Mouse (Mus musculus) liver, adult 2 months (tissue): Measurements from ENCODE around the gene Rdh5. TPM values are rescaled to one million over a fixed set of nuclear protein-coding genes. Genes with fewer than 3 reads are reported as not detected.

ENCODE experiments used
- DNase-seq: peaks from one replicate; pipeline ENCODE4 v3.0.0-alpha.2; 2011; ENCODE audit warnings: low read depth, low spot score; ENCODE audit errors: extremely low read depth
- H3K27ac ChIP-seq: fragments of 200-500 bp; replicated peaks from 2 replicates; pipeline ENCODE4 v1.5.1; 2012; ENCODE audit warnings: low read depth, mild to moderate bottlenecking, control low read depth, inconsistent platforms, low read length; ENCODE audit not compliant: insufficient read depth
- H3K27me3 ChIP-seq: fragments of 200-500 bp; 2 replicates; pipeline ENCODE4 v1.6.1; 2012; ENCODE audit warnings: mild to moderate bottlenecking, moderate library complexity, low read length, inconsistent platforms; ENCODE audit not compliant: control insufficient read depth, insufficient read depth
- H3K36me3 ChIP-seq: fragments of 200-500 bp; 2 replicates; pipeline ENCODE4 v1.6.1; 2012; ENCODE audit warnings: low read length, inconsistent platforms; ENCODE audit not compliant: control insufficient read depth, insufficient read depth
- H3K4me1 ChIP-seq: fragments of 200-500 bp; 2 replicates; pipeline ENCODE4 v1.6.1; 2011; ENCODE audit warnings: low read length; ENCODE audit not compliant: control insufficient read depth, insufficient read depth
- H3K4me3 ChIP-seq: fragments of 200-500 bp; 2 replicates; pipeline ENCODE4 v1.5.1; 2011; ENCODE audit warnings: low read depth, mild to moderate bottlenecking, control low read depth, low read length, moderate library complexity; ENCODE audit not compliant: insufficient read depth
- H3K79me2 ChIP-seq: fragments of 200-500 bp; 2 replicates; pipeline ENCODE4 v1.6.1; 2012; ENCODE audit warnings: inconsistent platforms, mild to moderate bottlenecking, low read length, moderate library complexity; ENCODE audit not compliant: control insufficient read depth, insufficient read depth
- H3K9ac ChIP-seq: fragments of 200-500 bp; 2 replicates; pipeline ENCODE4 v1.6.1; 2012; ENCODE audit warnings: low read depth, mild to moderate bottlenecking, control low read depth, inconsistent platforms, low read length
- CTCF ChIP-seq: fragments of 200-500 bp; IDR thresholded peaks from 2 replicates; pipeline ENCODE4 v1.5.1; 2011; ENCODE audit warnings: low read depth, low read length, control low read depth
- POLR2A ChIP-seq: fragments of 200-500 bp; IDR thresholded peaks from 2 replicates; pipeline ENCODE4 v1.6.1; 2011; ENCODE audit warnings: low read length, control low read depth; ENCODE audit not compliant: insufficient read depth; ENCODE audit errors: extremely low read depth
- WGBS: fragments of 180-500 bp; shearing (Covaris S2); methylation state at CpG from one replicate; pipeline ENCODE4 v1.1.7; 2018; 5-methylcytosine and 5-hydroxymethylcytosine counted together
- polyA plus RNA-seq: library from polyadenylated mRNA; depleted of rRNA; stranded (reverse); fragments of >200 nt; gene quantifications from 2 replicates; pipeline ENCODE4 v1.2.3, GENCODE M21; 2012; rRNA removed
- total RNA-seq: library from RNA; depleted of rRNA; stranded (reverse); fragments of >200 nt; gene quantifications from 2 replicates; pipeline ENCODE4 v1.2.3, GENCODE M21; 2014; rRNA removed

Rdh5 gene
- total RNA-seq (30.4 and 33.8 TPM in 2 replicates), polyA plus RNA-seq (86.2 and 91.8 TPM in 2 replicates)

- peak within 1 kb of the TSS; percentile 90 for H3K9ac ChIP-seq
- DNase-seq: no peak
- peak within 1 kb of the TSS; percentile 95 for H3K27ac ChIP-seq
- TF ChIP-seq POLR2A (no peak), CTCF (no peak)
- H3K36me3 ChIP-seq: no peaks in the 10 kb centered on the region
- H3K4me1 ChIP-seq: peaks cover 30% of the 10 kb centered on the region
- no peaks in the 10 kb centered on the region for H3K27me3 ChIP-seq
- 0 out of 2 replicates have a peak, but pooled peaks cover 2% of the 10 kb centered on the region for H3K79me2 ChIP-seq
- WGBS: 6% methylated on average over 1 of the region's 1 CpGs
- peak within 1 kb of the TSS; percentile 70 for H3K4me3 ChIP-seq
These were observed at the start of gene Rdh5 for GRCm38 (mm10) chr10:128922822-128923012. Rdh5 (minus strand) TSS chr10:128922888.

- Histone ChIP-seq H3K27ac (peak overlapping the region; percentile 95), H3K36me3 (peaks cover under 1% of the 10 kb centered on the region; the same call in 1 of the 2 replicates), H3K79me2 (no peaks in the 10 kb centered on the region; the same call in 1 of the 2 replicates), H3K27me3 (no peaks in the 10 kb centered on the region), H3K4me3 (peak overlapping the region; percentile 74), H3K9ac (peak overlapping the region; percentile 16; the same call in 1 of the 2 replicates), H3K4me1 (peaks cover 24% of the 10 kb centered on the region)
- peak; percentile 98 for DNase-seq
- WGBS: 10% methylated on average over 1 of the region's 1 CpGs
- no peak for TF ChIP-seq CTCF
- no peak for TF ChIP-seq POLR2A
These were observed 48.1 kb upstream of the Rdh5 start for GRCm38 (mm10) chr10:128970740-128971250.

GRCm38 (mm10) chr10:128968341-128968749, 45.7 kb upstream of the Rdh5 start:
- no peaks in the 10 kb centered on the region; the same call in 1 of the 2 replicates for H3K79me2 ChIP-seq
- no peaks in the 10 kb centered on the region for H3K36me3 ChIP-seq
- H3K4me3 ChIP-seq: no peak overlapping the region
- H3K9ac ChIP-seq: no peak overlapping the region
- no peaks in the 10 kb centered on the region for H3K27me3 ChIP-seq
- WGBS: 7% methylated on average over 1 of the region's 1 CpGs
- peak; percentile 64 for DNase-seq
- no peak for TF ChIP-seq CTCF
- TF ChIP-seq POLR2A: no peak
- H3K4me1 ChIP-seq: peaks cover 39% of the 10 kb centered on the region
- no peak overlapping the region; the same call in 1 of the 2 replicates for H3K27ac ChIP-seq

GRCm38 (mm10) chr10:128965871-128966270, 43.2 kb upstream of the Rdh5 start:
- Histone ChIP-seq H3K79me2 (no peaks in the 10 kb centered on the region; the same call in 1 of the 2 replicates), H3K27me3 (no peaks in the 10 kb centered on the region), H3K4me1 (peaks cover 46% of the 10 kb centered on the region), H3K27ac (peak overlapping the region; percentile 99), H3K36me3 (no peaks in the 10 kb centered on the region), H3K4me3 (no peak overlapping the region), H3K9ac (peak overlapping the region; percentile 50)
- TF ChIP-seq CTCF: no peak
- no peak for TF ChIP-seq POLR2A
- 17% methylated on average over 6 of the region's 6 CpGs for WGBS
- peak; percentile 100 for DNase-seq

- H3K79me2 ChIP-seq: peaks cover 6% of the 10 kb centered on the region; the same call in 1 of the 2 replicates
- H3K9ac ChIP-seq: peak overlapping the region; percentile 73
- TF ChIP-seq POLR2A (no peak), CTCF (no peak)
- H3K4me1 ChIP-seq: peaks cover 42% of the 10 kb centered on the region
- WGBS: 29% methylated on average over 2 of the region's 2 CpGs
- no peak overlapping the region; the same call in 1 of the 2 replicates for H3K4me3 ChIP-seq
- DNase-seq: peak; percentile 100
- peak overlapping the region; percentile 99 for H3K27ac ChIP-seq
- no peaks in the 10 kb centered on the region for H3K36me3 ChIP-seq
- H3K27me3 ChIP-seq: no peaks in the 10 kb centered on the region
These were observed 42.3 kb upstream of the Rdh5 start for GRCm38 (mm10) chr10:128964961-128965360.

GRCm38 (mm10) chr10:128960590-128961584, 38.2 kb upstream of the Rdh5 start, which contains the start of gene Mettl7b:
Mettl7b (minus strand) TSS chr10:128960988.
- Histone ChIP-seq H3K27ac (peak within 1 kb of the TSS; percentile 100), H3K4me3 (peak within 1 kb of the TSS; percentile 90), H3K36me3 (peaks cover 12% of the 10 kb centered on the region; the same call in 1 of the 2 replicates), H3K79me2 (peaks cover 10% of the 10 kb centered on the region; the same call in 1 of the 2 replicates), H3K4me1 (peaks cover 34% of the 10 kb centered on the region), H3K27me3 (no peaks in the 10 kb centered on the region), H3K9ac (peak within 1 kb of the TSS; percentile 99)
- TF ChIP-seq POLR2A (peak; percentile 91), CTCF (no peak)
- WGBS: 19% methylated on average over 12 of the region's 12 CpGs
- DNase-seq: peak; percentile 99
